Mouse (Mus musculus) cerebellum, adult 11 months (tissue): ENCODE data around the gene Zfp553.
"Not testable (repeated sequence)": the region's sequence is repeated elsewhere in the genome, so short reads cannot be mapped to it uniquely, and the experiment has no call there.

Experiments used
- DNase-seq: peaks from one replicate; pipeline ENCODE4 v3.0.0; 2022

The Zfp553 gene

GRCm38 (mm10) chr7:127233765-127234164 is 904 bp downstream of the Zfp553 start:
- DNase-seq, result no peak

DNA sequence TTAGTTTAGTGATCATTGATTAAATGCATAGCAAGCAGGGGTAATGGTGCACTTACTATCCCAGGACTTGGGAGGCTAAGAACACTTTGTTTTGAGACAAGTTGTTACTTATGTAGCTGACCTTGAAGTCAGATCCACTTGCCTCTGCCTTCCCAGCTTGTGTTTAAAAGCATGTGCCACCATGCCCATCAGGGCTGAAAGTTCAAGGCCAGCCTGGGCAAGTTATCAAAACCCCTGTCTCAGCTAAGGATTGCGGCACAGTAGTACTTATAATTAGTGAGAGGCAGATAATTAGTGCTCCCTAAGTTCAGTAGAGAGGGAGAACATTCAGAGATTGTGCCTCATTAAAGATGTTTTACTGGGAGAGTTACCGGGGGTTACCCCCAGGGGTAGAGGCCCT is 1.9 kb downstream of the Zfp553 start:
- no peak for DNase-seq

DNA sequence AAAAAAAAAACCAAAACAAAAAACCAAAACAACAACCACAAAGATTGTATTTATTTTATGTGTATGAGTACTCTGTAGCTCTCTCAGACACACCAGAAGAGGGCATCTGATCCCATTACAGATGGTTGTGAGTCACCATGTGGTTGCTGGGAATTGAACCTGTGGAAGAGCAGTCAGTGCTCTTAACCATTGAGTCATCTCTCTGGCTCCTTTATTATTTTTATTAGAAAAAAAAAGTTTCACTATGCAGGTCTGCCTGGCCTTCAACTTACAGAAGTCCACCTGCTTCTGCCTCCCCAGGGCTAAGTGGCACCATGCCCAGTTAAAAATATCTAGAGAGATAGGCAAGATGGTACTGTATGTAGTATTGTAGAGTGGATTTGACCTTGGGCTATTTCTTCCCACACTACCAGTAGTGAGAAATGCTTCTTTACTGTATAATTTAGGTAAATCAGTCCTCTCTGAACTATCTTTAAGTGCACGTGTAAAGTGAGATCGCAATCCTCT is 10.6 kb downstream of the Zfp553 start:
- DNase-seq, result no peak

DNA sequence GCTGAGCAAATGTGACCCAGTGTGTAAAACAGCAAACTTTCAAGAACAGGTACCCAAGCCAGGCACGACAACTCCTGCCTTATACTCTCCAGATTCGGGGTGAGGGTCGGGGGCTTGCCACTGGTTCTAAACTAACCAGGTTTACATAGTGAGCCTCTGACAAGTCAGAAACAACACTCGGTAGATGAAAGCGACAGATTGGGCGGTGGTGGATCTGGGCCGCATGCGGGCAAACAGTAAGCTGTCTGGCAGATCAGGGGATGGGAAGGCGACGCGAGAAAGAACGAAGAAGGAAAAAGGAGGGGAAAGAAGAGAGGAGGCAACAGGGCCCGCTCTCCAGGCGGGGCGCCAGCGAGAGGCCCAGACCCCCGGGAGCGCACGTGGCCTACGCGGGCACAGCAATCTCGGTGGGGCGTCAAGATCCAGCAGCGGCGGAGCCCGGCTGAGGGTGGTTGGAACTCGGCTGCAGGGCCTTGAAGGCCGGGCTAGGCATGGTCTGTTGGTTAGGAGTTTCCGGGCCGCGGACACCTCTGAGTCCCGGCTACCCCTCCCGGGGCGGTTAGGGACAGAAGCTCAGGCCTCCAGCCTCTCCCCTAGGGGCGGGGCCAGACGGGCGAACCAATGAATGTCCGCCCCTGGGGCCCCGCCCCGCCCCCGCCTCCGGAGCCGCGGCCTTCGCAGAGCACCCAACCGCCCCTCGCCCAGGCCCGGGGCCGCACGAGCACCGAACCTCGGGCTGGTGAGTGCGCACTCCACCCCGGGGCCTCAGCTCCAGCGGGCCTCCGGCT is 11.2 kb downstream of the Zfp553 start, which contains the start of gene Zfp771:
TSS of gene Zfp771 (plus strand) at position 405 of the 788 bp plus-strand sequence.
- peak; percentile 94 for DNase-seq

DNA sequence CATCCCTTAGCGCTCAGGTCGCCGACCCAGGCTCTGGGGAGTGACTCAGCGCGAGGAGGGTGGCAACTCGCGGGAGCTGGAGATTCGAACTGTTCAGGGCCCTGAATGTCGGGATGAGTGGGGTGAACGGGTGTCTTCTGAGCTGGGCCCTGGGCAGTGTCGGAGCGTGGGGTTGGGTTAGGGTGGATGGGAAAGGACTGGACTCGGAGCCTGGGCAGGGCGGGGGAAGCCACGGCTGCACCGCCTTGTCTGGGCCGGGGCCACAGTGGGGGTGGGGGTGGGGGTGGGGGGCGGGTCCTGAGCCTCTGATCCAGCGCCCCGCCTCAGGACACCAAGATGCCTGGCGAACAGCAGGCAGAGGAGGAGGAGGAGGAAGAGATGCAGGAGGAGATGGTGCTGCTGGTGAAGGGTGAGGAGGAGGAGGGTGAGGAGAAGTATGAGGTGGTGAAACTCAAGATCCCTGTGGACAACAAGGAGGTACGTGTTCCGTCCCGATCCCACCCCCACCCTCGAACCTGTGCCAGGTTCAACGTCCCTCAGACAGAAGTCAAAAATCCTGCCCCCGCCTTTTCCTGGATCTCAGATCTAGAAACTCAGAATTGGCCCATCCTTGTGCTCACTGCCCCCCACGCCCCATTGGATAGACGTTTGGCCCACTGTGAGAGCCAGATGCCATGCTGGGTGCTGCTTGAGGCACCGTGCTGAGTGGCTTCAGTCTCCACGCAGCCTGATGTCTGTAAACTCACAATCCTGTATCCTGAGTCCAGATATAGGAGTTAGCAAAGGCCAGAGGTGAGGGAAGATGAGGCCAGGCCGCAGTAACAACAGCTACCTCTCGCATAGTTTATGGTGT is 12.0 kb downstream of the Zfp553 start:
- DNase-seq, result no peak

GRCm38 (mm10) chr7:127250511-127250910 is 17.6 kb downstream of the Zfp553 start:
- not testable (repeated sequence) for DNase-seq

GRCm38 (mm10) chr7:127252414-127252813 is 19.6 kb downstream of the Zfp553 start:
- no peak for DNase-seq

DNA sequence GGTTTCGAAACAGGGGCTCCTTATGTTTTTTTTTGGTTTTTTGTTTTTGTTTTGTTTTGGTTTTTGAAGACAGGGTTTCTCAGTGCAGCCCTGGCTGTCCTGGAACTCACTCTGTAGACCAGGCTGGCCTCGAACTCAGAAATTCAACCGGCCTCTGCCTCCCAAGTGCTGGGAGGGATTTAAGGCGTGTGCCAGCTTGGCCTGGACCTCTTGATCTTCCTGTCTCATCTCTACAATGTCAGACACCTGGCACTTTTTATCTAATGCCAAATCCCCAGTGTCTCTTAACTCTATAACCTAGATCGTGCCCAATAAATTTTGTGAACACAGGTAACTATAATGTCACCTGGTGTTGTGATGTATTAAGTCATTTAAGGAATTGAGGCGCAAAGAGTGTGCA is 20.5 kb downstream of the Zfp553 start:
- DNase-seq, result no peak

- peak; percentile 96 for DNase-seq
Measured at GRCm38 (mm10) chr7:127253821-127254769, 21.2 kb downstream of the Zfp553 start.

GRCm38 (mm10) chr7:127255008-127255407 is 22.1 kb downstream of the Zfp553 start:
- no peak for DNase-seq

GRCm38 (mm10) chr7:127255965-127256364 is 23.1 kb downstream of the Zfp553 start:
- no peak for DNase-seq

DNA sequence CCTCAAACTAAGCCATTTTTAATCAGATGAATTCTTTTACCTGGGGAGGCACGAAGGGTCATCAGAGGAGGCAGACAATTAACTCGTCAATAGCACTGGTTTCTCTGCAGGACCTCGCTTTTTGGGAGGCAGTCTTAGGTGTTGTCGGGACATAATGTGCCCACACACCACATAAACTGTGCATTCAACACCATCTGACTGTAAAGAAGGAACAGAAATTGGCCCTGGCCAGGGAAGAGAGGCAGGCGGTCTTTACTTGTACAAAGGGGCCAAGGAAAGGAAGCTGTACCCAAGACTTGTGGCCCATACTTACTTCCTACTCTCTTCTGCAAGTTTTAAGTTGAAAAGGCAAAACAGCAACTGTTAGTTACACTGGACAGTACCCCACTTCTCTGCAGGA is 23.7 kb downstream of the Zfp553 start:
- DNase-seq, result no peak

- DNase-seq, result no peak
Measured at GRCm38 (mm10) chr7:127259186-127259905, 26.5 kb downstream of the Zfp553 start.

DNA sequence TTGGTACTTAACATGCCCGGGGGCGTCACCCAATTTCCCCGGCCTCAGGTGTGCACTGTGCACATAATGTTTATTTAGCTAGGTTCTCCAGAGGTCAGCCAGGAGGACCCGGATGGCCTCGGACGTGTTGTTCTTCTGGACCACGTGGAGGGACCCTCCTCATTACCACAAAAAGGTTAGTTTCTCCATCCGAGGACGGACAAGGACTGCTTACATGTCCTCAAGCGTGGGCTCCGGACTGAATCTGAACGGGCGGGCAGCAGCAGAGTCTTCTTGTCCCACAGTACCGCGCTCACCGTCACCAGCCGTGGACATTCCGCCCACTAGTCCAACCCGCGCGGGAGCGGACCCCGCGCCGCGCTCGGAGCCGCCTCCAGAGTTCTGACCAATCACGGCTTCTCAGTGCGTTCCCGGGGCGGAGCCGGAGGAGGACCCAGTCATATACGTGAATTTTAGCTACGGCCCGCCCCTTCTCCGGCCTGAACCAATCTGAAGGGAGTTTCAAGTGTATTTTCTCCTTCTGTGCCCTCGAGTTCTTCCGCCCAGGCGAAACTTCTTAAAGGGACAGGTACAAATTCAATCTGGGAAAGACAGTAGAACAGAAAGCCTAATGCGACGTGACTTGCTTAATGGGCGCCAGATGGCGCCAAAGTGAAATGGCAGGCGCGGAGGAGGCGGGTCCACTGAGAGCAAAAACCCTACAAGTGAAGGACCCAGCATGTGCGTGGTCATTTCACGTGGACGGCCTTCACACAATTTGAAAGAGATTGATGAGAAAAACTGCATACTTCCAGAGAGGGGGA is 27.6 kb downstream of the Zfp553 start, which contains the start of gene Dctpp1:
TSS of gene Dctpp1 (minus strand) at position 401 of the 803 bp plus-strand sequence.
- peak; percentile 97 for DNase-seq

GRCm38 (mm10) chr7:127262218-127262961 is 29.5 kb downstream of the Zfp553 start:
- DNase-seq, result no peak

DNA sequence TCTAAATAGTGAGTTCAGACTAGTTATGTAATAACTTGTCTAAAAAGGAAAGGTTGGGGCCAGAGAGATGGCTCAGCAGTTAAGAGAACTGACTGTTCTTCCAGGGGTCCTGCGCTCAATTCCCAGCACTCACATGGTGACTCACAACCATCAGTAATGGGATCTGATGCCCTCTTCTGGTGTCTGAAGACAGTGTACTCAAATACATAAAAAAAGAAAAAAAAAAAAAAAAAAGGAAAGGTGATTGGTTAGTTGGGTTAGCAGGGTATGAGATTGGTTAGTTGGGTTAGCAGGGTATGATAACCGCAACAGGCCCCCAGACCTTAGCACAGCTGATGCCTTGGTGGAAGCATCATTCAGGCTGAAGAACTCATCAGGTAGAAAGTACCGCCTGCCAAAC is 30.7 kb downstream of the Zfp553 start:
- DNase-seq, result no peak

- DNase-seq, result no peak
Measured at GRCm38 (mm10) chr7:127270256-127270655, 37.4 kb downstream of the Zfp553 start.

- no peak for DNase-seq
Measured at GRCm38 (mm10) chr7:127270666-127271065, 37.8 kb downstream of the Zfp553 start.

DNA sequence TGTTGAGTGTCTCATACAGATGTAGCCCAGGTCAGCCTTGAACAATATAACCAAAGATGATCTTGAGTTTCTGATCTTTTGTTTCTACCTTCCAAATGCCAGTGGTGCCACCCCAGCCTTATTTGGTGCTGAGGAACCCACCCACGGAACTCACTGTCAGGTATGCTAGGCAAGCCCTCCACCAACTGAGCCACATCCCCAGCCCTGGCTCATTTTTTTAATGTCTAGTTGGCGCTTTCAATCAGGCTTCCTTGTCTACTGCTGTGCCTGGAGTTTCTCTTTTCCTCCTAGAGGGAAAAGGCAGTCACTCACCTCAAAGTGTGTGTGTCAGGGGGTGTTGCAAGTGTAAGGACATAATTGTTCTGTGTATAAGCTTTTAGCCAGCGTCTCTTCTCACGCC is 38.2 kb downstream of the Zfp553 start:
- DNase-seq, result no peak

DNA sequence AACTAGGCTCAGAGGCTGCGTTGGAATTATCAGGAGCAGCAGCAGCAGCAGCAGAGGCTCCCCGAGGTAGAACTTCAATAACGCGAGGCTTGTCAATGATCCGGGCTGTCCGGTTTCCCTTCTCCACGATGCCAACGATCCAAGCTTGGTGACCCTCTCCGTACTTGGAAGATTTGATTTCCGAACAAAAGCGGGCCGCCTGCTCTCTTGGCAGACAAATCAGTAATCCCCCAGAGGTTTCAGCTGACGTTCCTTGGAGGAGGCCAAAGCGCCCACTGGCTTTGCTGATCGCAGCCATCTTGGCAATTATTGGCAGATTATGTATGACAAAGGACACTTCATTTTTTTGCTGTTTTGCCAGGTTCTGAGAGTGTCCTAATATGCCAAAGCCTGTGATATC is 39.7 kb downstream of the Zfp553 start:
- DNase-seq, result no peak
